Mouse (Mus musculus) lung, adult 2 months (tissue): ENCODE measurements around the gene Smim14.

ENCODE experiments used
- CTCF ChIP-seq: fragments of 200-500 bp; IDR thresholded peaks from 2 replicates; pipeline ENCODE4 v1.5.1; 2011; ENCODE audit warnings: mild to moderate bottlenecking, low read length, control low read depth; ENCODE audit not compliant: insufficient read depth
- POLR2A ChIP-seq: fragments of 200-500 bp; IDR thresholded peaks from 2 replicates; pipeline ENCODE4 v1.6.1; 2011; ENCODE audit warnings: low read depth, mild to moderate bottlenecking, control low read depth, low read length, borderline replicate concordance; ENCODE audit errors: extremely low read depth

- no peak for TF ChIP-seq CTCF
- TF ChIP-seq POLR2A, result no peak
Measured at GRCm38 (mm10) chr5:65534496-65534895, 2.5 kb downstream of the Smim14 start.
